Mouse (Mus musculus) limb, embryonic 12.5 days (tissue): ENCODE measurements around the gene Adssl1. TPM values are rescaled to one million over a fixed set of nuclear protein-coding genes. Genes with fewer than 3 reads are reported as not detected.

Experiments used
- ATAC-seq: fragments of 200-750 bp; cut with Nextera tagmentation; 2 replicates; pipeline ENCODE4 v1.8.0; 2017; ENCODE audit warnings: low read depth, moderate TSS enrichment; ENCODE audit not compliant: insufficient number of reproducible peaks, insufficient read depth, low FRiP score, low TSS enrichment
- H3K27ac ChIP-seq: fragments of 300-500 bp; sonication (generic); 2 replicates; pipeline ENCODE4 v1.5.1; 2016; ENCODE audit warnings: mild to moderate bottlenecking, moderate library complexity
- H3K27me3 ChIP-seq: fragments of 300-500 bp; sonication (generic); 2 replicates; pipeline ENCODE4 v1.6.1; 2016; ENCODE audit warnings: mild to moderate bottlenecking, moderate library complexity
- H3K36me3 ChIP-seq: fragments of 300-500 bp; sonication (generic); 2 replicates; pipeline ENCODE4 v1.6.1; 2016; ENCODE audit warnings: mild to moderate bottlenecking, moderate library complexity
- H3K4me1 ChIP-seq: fragments of 300-500 bp; sonication (generic); replicated peaks from 2 replicates; pipeline ENCODE4 v1.6.1; 2016
- H3K4me2 ChIP-seq: fragments of 300-500 bp; sonication (generic); 2 replicates; pipeline ENCODE4 v1.6.1; 2016; ENCODE audit warnings: mild to moderate bottlenecking, moderate library complexity
- H3K4me3 ChIP-seq: fragments of 300-500 bp; sonication (generic); replicated peaks from 2 replicates; pipeline ENCODE4 v1.5.1; 2016; ENCODE audit warnings: mild to moderate bottlenecking
- H3K9ac ChIP-seq: fragments of 300-500 bp; sonication (generic); replicated peaks from 2 replicates; pipeline ENCODE4 v1.6.1; 2016; ENCODE audit warnings: mild to moderate bottlenecking, moderate library complexity
- H3K9me3 ChIP-seq: fragments of 300-500 bp; sonication (generic); 2 replicates; pipeline ENCODE4 v1.6.1; 2016; ENCODE audit warnings: mild to moderate bottlenecking, moderate library complexity
- WGBS: fragments of 180-500 bp; shearing (Covaris S2); methylation state at CpG from one replicate; pipeline ENCODE4 v1.1.7; 2016; 5-methylcytosine and 5-hydroxymethylcytosine counted together
- polyA plus RNA-seq: library from polyadenylated mRNA; unstranded; fragments of >200 nt; fragmentation: Nextera tagmentation; extraction: Ambion mirVana; gene quantifications from 2 replicates; pipeline ENCODE4 v1.2.1, GENCODE M21; 2016

The Adssl1 gene
- polyA plus RNA-seq, 1 experiment from 2014 or later: 10.0 TPM

DNA sequence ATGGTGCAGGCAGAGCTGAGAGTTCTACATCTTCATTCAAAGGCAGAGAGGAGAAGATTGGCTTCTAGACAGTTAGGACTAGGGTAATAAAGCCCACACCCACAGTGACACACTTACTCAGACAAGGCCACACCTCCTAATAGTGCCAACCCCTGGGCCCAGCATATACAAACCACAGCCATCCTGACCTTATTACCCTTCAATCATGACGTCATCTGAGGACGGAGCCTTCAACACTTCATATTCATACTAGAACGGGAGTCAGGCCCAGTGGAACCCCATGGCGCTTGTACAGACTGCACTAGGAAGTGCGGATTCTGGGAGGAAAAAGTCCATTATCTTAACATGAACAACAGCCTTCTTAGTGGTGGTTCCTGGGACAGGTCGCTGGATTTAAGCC lies 23.3 kb downstream of the Adssl1 start:
- no peak for ATAC-seq
- no peak overlapping the region for H3K4me2 ChIP-seq
- no peak overlapping the region for H3K27ac ChIP-seq
- WGBS: 94% methylated on average over 6 of the region's 6 CpGs
- no peaks in the 10 kb centered on the region for H3K27me3 ChIP-seq
- H3K9ac ChIP-seq: no peak overlapping the region
- H3K4me3 ChIP-seq: no peak overlapping the region
- no peaks in the 10 kb centered on the region for H3K9me3 ChIP-seq
- peaks cover 20% of the 10 kb centered on the region for H3K4me1 ChIP-seq
- H3K36me3 ChIP-seq: peaks cover 12% of the 10 kb centered on the region

- WGBS: 2% methylated on average over 45 of the region's 46 CpGs
- H3K4me2 ChIP-seq: peak within 1 kb of the TSS; percentile 76
- H3K4me3 ChIP-seq: peak within 1 kb of the TSS; percentile 79
- peaks cover 24% of the 10 kb centered on the region for H3K36me3 ChIP-seq
- peak; percentile 98 for ATAC-seq
- no peaks in the 10 kb centered on the region for H3K9me3 ChIP-seq
- peak within 1 kb of the TSS; percentile 83 for H3K9ac ChIP-seq
- no peaks in the 10 kb centered on the region for H3K27me3 ChIP-seq
- H3K27ac ChIP-seq: peak within 1 kb of the TSS; percentile 89
- H3K4me1 ChIP-seq: peaks cover 20% of the 10 kb centered on the region
These were observed 24.5 kb downstream of the Adssl1 start, which contains the start of gene Siva1 for GRCm38 (mm10) chr12:112644180-112644854. TSS of gene Siva1 (plus strand) at chr12:112644679.

- peak; percentile 28; the same call in 1 of the 2 replicates for ATAC-seq
- Histone ChIP-seq H3K9ac (peak overlapping the region; percentile 83), H3K36me3 (peaks cover 31% of the 10 kb centered on the region), H3K4me2 (peak overlapping the region; percentile 76), H3K27ac (peak overlapping the region; percentile 89), H3K27me3 (no peaks in the 10 kb centered on the region), H3K4me1 (peaks cover 20% of the 10 kb centered on the region), H3K9me3 (no peaks in the 10 kb centered on the region), H3K4me3 (peak overlapping the region; percentile 79)
- under 1% methylated on average over 75 of the region's 75 CpGs for WGBS
These were observed 25.1 kb downstream of the Adssl1 start for GRCm38 (mm10) chr12:112644855-112645506.

GRCm38 (mm10) chr12:112646139-112646538 lies 26.3 kb downstream of the Adssl1 start:
- ATAC-seq: no peak
- 53% methylated on average over 6 of the region's 6 CpGs for WGBS
- H3K36me3 ChIP-seq: peaks cover 42% of the 10 kb centered on the region

DNA sequence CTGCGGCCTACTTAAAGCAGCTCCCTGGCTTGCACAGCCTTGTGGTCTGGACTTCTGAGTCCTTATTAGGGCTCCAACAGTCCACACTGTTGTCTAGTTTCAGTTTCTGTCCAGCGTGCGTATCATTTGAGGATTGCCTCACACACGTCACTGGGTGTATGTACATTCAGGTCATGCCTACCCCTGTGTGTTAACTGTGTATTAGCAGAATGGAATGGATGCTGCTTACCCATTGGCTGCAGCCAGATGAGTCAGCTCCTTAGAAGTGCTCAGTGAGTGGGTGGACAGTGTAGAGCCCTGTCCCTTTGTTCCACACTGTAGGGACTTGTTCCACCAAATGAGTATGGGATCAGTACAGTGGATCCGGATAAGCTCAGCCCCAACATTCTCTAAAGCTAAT lies 28.2 kb downstream of the Adssl1 start:
- Histone ChIP-seq H3K9ac (no peak overlapping the region), H3K27ac (no peak overlapping the region), H3K36me3 (peaks cover 62% of the 10 kb centered on the region), H3K9me3 (no peaks in the 10 kb centered on the region), H3K4me3 (no peak overlapping the region), H3K27me3 (no peaks in the 10 kb centered on the region), H3K4me1 (peaks cover 20% of the 10 kb centered on the region), H3K4me2 (no peak overlapping the region)
- WGBS: 93% methylated on average over 5 of the region's 5 CpGs
- ATAC-seq: no peak

More at GRCm38 (mm10) chr12:112646139-112646538, 26.3 kb downstream of the Adssl1 start:
- peaks cover 20% of the 10 kb centered on the region for H3K4me1 ChIP-seq
- no peaks in the 10 kb centered on the region for H3K9me3 ChIP-seq
- H3K4me2 ChIP-seq: peak overlapping the region; percentile 76
- H3K27me3 ChIP-seq: no peaks in the 10 kb centered on the region
- peak overlapping the region; percentile 83 for H3K9ac ChIP-seq
- no peak overlapping the region for H3K27ac ChIP-seq
- H3K4me3 ChIP-seq: peak overlapping the region; percentile 79

DNA sequence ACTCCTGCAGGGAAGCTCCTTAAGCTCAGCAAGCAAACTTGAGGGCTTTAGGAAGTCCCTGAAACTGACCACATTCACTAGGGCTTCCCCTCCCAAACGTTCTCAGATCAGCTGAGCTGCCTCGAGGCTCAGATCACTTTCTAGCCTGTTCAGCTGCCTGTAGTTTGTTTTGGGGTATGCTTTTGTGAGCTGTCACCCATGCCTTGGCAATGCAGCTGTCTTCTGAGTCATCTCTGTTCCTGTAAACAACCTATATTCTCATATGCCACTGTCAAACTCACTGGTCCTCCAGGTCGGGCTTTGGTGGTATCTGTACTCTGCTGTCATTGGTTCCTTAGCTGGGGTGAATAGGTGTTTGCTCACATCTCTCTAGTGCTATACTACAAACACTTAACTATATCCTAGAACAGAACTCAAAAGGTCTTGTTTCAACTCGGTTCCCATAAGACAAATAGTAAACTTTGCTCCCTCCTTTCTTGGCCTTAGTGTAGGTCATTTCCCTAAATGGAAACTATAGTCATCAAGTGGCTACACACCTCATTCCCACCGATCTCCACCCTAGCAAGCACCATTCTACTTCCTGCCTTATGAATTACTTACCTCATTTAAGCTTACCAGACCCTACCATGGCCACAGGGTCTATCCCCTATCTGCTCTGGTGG lies 32.1 kb downstream of the Adssl1 start:
- Histone ChIP-seq H3K4me3 (no peak overlapping the region), H3K27ac (no peak overlapping the region), H3K4me1 (peaks cover 6% of the 10 kb centered on the region), H3K27me3 (no peaks in the 10 kb centered on the region), H3K4me2 (no peak overlapping the region), H3K9ac (no peak overlapping the region), H3K36me3 (peaks cover 99% of the 10 kb centered on the region), H3K9me3 (no peaks in the 10 kb centered on the region)
- WGBS: 84% methylated on average over 5 of the region's 5 CpGs
- no peak for ATAC-seq

DNA sequence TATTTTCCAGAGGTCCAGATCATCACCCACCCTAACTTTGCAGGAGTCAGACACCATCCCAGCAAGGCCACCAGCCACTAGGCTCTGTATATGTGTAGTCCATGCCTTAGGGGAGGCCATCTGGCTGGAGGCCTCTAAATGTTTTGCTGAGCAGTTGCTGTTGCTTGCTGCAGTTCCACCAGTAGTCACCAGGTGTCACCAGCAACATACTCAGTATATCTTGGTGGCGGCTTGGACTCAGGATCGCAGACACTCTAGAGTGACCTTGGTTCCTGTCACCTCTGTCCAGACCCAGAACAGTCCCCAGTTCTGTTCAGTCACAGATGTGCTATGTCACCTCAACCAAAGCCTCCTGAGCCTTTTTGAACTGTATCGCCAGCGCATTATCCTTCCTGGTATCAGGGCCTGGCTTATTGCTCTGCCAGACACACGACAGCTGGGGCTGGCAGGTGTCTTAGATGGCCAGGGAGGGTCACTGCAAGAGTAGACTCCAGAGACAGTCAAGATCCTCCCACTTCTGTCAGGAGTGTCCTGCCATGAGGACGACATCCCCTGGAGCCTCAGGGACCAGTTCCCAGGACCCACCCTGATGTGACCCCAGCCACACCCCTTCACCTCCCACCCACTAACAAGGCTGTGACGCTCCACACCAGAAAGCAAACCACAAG lies 33.4 kb downstream of the Adssl1 start:
- peaks cover 100% of the 10 kb centered on the region for H3K36me3 ChIP-seq
- H3K4me3 ChIP-seq: no peak overlapping the region
- H3K9me3 ChIP-seq: no peaks in the 10 kb centered on the region
- peaks cover 6% of the 10 kb centered on the region for H3K4me1 ChIP-seq
- no peak overlapping the region for H3K9ac ChIP-seq
- WGBS: 64% methylated on average over 7 of the region's 7 CpGs
- no peaks in the 10 kb centered on the region for H3K27me3 ChIP-seq
- H3K27ac ChIP-seq: no peak overlapping the region
- ATAC-seq: no peak
- no peak overlapping the region for H3K4me2 ChIP-seq

- ATAC-seq: no peak
- WGBS: 86% methylated on average over 5 of the region's 5 CpGs
- no peaks in the 10 kb centered on the region for H3K27me3 ChIP-seq
- H3K36me3 ChIP-seq: peaks cover 100% of the 10 kb centered on the region
- peaks cover 6% of the 10 kb centered on the region for H3K4me1 ChIP-seq
- H3K4me2 ChIP-seq: no peak overlapping the region
- no peak overlapping the region for H3K4me3 ChIP-seq
- H3K9ac ChIP-seq: no peak overlapping the region
- no peak overlapping the region for H3K27ac ChIP-seq
- no peaks in the 10 kb centered on the region for H3K9me3 ChIP-seq
These were observed 34.2 kb downstream of the Adssl1 start for GRCm38 (mm10) chr12:112654076-112654475.

- peaks cover 99% of the 10 kb centered on the region for H3K36me3 ChIP-seq
- no peak overlapping the region for H3K27ac ChIP-seq
- H3K9me3 ChIP-seq: no peaks in the 10 kb centered on the region
- H3K4me2 ChIP-seq: no peak overlapping the region
- ATAC-seq: no peak
- H3K4me1 ChIP-seq: peaks cover 42% of the 10 kb centered on the region
- H3K9ac ChIP-seq: no peak overlapping the region
- 92% methylated on average over 7 of the region's 7 CpGs for WGBS
- H3K27me3 ChIP-seq: no peaks in the 10 kb centered on the region
- H3K4me3 ChIP-seq: no peak overlapping the region
These were observed 38.8 kb downstream of the Adssl1 start for GRCm38 (mm10) chr12:112658619-112659018.

DNA sequence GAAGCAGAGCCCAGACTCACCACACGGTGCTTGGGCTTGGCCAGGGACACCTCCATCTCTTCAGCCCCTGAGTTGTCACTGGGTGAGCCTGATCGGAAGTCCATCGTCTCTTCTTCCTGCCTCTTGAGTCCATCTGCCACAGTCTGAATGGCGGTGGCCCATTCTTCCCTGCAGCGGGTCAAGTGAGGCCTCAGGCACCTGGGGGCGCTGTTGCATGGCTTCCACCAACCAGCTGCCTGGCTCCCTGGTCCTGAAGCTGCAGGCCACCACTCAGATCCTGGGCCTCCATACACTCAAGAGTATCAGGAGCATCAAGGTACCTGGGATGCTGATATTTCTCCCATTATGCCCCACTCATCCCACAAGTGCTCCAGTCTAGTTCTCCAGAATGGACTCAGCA lies 39.3 kb downstream of the Adssl1 start:
- WGBS: 93% methylated on average over 6 of the region's 6 CpGs
- no peak overlapping the region for H3K4me2 ChIP-seq
- no peak overlapping the region for H3K9ac ChIP-seq
- H3K36me3 ChIP-seq: peaks cover 99% of the 10 kb centered on the region
- H3K9me3 ChIP-seq: no peaks in the 10 kb centered on the region
- ATAC-seq: no peak
- no peak overlapping the region for H3K4me3 ChIP-seq
- H3K27ac ChIP-seq: no peak overlapping the region
- peaks cover 46% of the 10 kb centered on the region for H3K4me1 ChIP-seq
- H3K27me3 ChIP-seq: no peaks in the 10 kb centered on the region
